Mouse (Mus musculus): ENCODE data around the gene Lrrc10. TPM values are rescaled to one million over a fixed set of nuclear protein-coding genes. Genes with fewer than 3 reads are reported as not detected.
A peak's percentile ranks its signal among the peaks of the same experiment; 100 is the strongest.

Lrrc10 gene
- polyA plus RNA-seq (2016; fragmentation: Nextera tagmentation; extraction: Ambion mirVana) = not detected in 2 replicates

DNA sequence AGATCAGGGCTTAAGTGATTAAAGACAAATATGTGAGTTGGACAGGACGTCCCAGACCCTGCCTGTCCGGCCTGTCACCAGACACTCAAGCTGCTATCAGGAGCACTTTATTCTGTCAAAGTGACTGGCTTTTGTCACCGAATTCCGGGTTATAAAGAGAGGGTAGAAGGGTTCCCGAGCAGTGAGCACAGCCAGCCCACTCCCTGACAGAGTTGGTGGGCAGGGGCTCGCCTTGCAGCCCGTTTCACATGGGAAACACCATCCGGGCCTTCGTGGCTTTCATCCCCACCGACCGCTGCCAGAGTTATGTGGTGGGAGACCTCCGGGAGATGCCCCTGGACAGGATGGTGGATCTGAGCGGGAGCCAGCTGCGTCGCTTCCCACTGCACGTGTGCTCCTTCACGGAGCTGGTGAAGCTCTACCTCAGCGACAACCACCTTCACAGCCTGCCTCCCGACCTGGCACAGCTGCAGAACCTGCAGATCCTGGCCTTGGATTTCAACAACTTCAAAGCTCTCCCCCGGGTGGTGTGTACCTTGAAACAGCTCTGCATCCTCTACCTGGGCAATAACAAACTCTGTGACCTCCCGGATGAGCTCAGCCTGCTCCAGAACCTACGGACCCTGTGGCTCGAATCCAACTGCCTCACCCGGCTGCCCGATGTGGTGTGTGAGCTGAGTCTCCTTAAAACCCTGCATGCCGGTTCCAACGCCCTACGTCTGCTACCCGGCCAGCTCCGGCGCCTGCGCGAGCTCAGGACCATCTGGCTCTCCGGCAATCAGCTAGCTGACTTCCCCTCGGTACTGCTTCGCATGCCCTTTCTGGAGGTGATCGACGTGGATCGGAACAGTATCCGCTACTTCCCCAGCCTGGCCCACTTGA, at the start of gene Lrrc10:
TSS of gene Lrrc10 (plus strand) at position 167 of the 882 bp plus-strand sequence.
- Histone ChIP-seq H3K36me3 (peaks cover 17% of the 10 kb centered on the region), H3K27me3 (no peaks in the 10 kb centered on the region), H3K9ac (peak within 1 kb of the TSS; percentile 24; the same call in 1 of the 2 replicates), H3K4me1 (peaks cover 10% of the 10 kb centered on the region), H3K4me2 (replicated peaks) (peak within 1 kb of the TSS; percentile 34), H3K27ac (no peak within 1 kb of the TSS), H3K4me3 (no peak within 1 kb of the TSS), H3K9me3 (replicated peaks) (no peaks in the 10 kb centered on the region)
- 38% methylated on average over 40 of the region's 40 CpGs for WGBS
- ATAC-seq (ENCODE audit: low FRiP score) = no peak

DNA sequence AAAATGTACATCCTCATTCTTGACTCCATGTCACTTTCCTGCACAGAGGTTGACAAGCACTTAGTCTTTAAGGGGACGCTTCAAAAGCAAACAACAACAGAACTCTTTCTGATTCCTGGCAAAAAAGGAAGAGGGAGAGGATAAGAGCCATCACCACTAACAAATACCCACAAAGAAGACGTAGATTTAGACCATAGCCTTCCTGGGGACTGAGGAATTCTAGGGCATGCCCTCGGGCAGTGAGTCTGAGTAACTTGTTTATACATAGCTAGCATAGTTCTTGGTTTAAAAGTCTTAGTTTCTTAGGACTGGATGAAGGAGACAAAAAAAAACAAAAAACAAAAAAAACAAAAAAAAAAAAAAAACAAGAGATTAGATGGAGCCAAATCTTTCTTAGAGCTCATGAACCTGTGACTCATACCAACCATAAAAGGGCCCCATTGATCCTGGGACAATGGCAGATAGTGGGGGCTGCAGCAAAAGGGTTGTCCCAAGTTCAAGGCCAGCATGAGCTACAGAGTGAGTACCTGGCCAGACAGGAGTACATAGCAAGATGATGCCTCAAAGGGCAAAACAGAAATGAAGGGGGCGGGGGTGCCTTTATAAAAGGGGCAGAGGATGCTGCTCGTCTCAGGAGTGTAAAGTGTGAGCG, 49.4 kb upstream of the Lrrc10 start:
- WGBS = 70% methylated on average over 6 of the region's 6 CpGs
- ATAC-seq (ENCODE audit: low FRiP score) = no peak
- Histone ChIP-seq H3K4me2 (replicated peaks) (no peak overlapping the region), H3K27ac (no peak overlapping the region), H3K27me3 (no peaks in the 10 kb centered on the region), H3K36me3 (no peaks in the 10 kb centered on the region), H3K4me3 (no peak overlapping the region), H3K9me3 (replicated peaks) (no peaks in the 10 kb centered on the region), H3K4me1 (no peaks in the 10 kb centered on the region), H3K9ac (no peak overlapping the region)

DNA sequence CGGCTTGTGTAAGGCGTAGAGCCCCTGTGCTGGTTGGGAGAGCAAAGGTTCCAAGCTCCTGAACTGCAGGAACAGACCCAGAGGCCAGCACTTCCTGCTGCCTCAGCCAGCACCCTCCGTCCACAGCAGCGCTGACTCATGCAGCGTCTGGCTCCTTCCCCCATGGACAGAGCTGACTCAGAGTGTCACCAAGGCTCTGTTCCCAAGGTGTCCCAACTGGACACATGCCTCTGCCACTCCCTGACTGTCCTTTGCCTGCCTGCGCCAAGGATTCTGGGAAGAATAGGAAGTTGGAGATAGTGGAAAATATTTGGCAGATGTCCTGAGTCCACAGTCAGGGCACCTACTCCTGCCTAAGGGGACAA, 48.9 kb upstream of the Lrrc10 start:
- H3K4me3 ChIP-seq = no peak overlapping the region
- 74% methylated on average over 6 of the region's 6 CpGs for WGBS
- H3K9ac ChIP-seq = no peak overlapping the region
- no peak overlapping the region for H3K4me2 ChIP-seq (replicated peaks)
- H3K27ac ChIP-seq = no peak overlapping the region
- no peaks in the 10 kb centered on the region for H3K36me3 ChIP-seq
- no peak for ATAC-seq (ENCODE audit: low FRiP score)
- H3K27me3 ChIP-seq = no peaks in the 10 kb centered on the region
- no peaks in the 10 kb centered on the region for H3K9me3 ChIP-seq (replicated peaks)
- H3K4me1 ChIP-seq = no peaks in the 10 kb centered on the region

DNA sequence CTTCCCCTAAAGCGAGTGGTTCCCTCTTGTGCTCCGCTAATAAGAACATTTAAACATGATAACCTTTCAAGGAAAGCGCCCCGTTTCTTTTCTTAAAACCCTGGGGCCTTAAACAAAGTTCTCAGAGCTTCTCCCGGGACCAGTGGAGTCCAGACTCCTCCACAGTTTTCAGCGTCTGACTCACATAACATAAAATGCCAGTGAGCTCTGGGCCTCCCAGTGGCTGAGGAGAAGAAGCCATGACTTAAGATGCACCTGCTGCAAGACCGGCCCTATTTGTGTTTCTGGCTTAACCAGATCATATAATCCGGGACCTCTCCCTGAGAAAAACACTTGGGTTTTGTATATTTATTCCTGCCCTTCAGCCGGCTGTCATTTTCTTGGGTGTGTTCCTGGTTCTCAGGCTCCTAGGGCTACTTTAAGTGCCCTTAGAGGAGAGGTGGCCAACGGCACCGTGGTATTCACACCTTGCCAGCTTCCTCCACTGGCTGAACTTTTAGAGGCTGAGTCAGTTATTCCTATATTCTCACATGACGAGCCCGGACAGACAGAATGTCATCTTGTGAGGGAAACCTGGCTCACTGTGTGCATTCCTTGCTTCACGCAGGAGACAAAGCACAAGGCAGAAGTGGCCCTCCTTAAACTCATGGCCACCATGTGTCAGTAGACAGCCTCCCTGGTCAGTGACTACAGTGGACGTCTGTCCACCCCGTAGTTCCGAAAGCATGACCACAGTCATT, 46.3 kb upstream of the Lrrc10 start:
- no peak overlapping the region for H3K4me3 ChIP-seq
- no peaks in the 10 kb centered on the region for H3K36me3 ChIP-seq
- ATAC-seq (ENCODE audit: low FRiP score) = no peak
- H3K9me3 ChIP-seq (replicated peaks) = no peaks in the 10 kb centered on the region
- no peaks in the 10 kb centered on the region for H3K27me3 ChIP-seq
- no peak overlapping the region for H3K4me2 ChIP-seq (replicated peaks)
- WGBS = 89% methylated on average over 17 of the region's 17 CpGs
- H3K9ac ChIP-seq = no peak overlapping the region
- H3K27ac ChIP-seq = no peak overlapping the region
- no peaks in the 10 kb centered on the region for H3K4me1 ChIP-seq

DNA sequence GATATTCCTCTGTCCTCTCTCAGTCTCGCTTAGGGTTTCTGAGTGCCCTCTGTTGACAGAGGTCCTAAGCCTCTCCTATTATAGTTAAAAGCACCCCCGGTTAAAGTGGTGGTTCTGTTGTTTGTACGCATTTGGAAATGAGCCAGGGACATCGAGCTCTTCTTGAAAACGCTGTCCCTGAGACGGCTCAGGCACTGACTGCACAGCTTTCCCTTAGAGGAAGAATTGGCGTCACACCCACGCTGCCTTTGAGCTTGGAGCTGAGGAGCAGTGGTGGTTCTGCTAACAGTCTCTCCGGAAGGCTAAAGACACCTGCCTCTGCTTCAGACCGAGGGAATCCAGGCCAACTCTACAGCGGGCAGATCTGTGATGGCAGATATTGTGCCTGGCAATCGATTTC, 44.2 kb upstream of the Lrrc10 start:
- no peak overlapping the region for H3K4me3 ChIP-seq
- no peak overlapping the region for H3K27ac ChIP-seq
- 72% methylated on average over 12 of the region's 12 CpGs for WGBS
- H3K27me3 ChIP-seq = no peaks in the 10 kb centered on the region
- H3K9me3 ChIP-seq (replicated peaks) = no peaks in the 10 kb centered on the region
- H3K36me3 ChIP-seq = no peaks in the 10 kb centered on the region
- peaks cover 7% of the 10 kb centered on the region; the same call in 1 of the 2 replicates for H3K4me1 ChIP-seq
- no peak overlapping the region for H3K9ac ChIP-seq
- no peak overlapping the region for H3K4me2 ChIP-seq (replicated peaks)
- ATAC-seq (ENCODE audit: low FRiP score) = no peak

DNA sequence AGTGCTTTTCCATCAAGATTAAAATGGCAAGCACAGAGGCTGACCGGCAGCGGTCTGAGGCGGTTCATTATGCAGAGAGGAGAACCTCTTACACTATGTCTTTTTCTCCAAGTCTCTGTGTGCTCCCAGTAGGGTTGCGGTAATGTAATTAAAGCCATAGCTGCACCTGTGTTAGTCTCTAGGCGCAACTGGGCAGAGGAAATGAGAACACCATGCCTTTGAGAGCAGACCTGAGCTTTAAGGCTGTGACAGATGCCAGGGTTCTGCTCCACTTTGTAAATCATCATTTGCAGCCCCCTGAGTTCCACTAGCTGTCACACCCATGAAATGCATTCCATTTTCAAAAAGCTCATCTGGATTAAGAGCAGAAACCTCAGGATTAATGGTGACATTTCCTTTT, 40.4 kb upstream of the Lrrc10 start:
- Histone ChIP-seq H3K4me2 (replicated peaks) (no peak overlapping the region), H3K9me3 (replicated peaks) (no peaks in the 10 kb centered on the region), H3K27me3 (no peaks in the 10 kb centered on the region), H3K4me1 (peaks cover 9% of the 10 kb centered on the region; the same call in 1 of the 2 replicates), H3K4me3 (no peak overlapping the region), H3K27ac (no peak overlapping the region), H3K9ac (no peak overlapping the region), H3K36me3 (no peaks in the 10 kb centered on the region)
- WGBS = 60% methylated on average over 5 of the region's 5 CpGs
- peak; percentile 46 for ATAC-seq (ENCODE audit: low FRiP score)

DNA sequence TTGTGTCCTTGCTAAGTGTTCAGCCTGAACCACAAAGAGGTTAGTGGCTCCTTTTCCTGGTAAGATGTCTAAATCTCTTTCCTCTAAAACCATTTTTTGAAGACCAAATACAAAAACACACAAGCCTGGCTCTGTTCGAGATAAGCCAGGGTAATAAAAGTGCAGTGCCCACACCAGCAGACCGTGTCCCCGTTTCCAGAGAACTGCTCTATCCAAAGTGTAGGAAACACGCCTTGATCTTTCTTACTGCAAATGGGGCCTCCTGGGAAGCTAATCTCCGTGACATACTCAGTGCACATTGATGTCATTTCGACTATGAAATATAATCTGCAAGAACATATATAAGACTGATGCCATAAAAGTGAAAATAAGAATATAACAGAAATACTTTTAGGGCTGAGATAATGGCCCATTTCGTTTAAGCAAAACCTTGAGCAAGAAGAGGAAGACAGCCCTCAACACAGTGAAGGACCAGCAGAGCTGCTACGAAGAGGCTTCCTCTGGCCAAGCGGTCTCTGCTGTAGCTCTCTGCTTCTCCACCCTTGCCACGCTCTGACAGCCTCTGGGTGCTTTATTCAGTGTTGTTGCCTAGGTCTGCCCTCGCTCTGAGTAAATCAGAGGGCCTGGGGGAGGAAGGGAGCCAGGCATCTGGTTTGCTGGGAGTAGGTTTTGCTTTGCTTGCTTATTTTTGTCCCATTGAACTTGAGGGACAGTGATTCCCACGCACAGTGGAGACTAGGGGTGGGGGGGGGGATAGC, 39.3 kb upstream of the Lrrc10 start:
- 76% methylated on average over 12 of the region's 12 CpGs for WGBS
- no peak for ATAC-seq (ENCODE audit: low FRiP score)

DNA sequence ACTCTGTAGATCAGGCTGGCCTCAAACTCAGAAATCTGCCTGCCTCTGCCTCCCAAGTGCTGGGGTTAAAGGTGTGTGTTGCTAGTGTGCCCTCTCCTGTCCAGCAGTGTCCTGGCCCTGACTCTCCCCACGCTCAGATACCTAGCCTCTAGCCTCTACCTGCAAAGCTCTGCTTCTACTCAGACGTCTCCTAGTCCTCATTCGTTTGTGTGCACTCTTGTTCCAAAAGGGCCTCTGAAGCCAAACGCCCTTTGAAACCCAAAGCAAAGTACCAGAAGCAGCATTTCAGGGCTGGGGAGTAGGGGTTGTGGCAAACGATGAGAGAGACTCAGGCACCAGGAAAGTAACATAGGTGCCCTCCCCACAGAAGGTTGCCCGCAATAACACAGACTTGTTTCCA, 35.5 kb upstream of the Lrrc10 start:
- H3K36me3 ChIP-seq = no peaks in the 10 kb centered on the region
- ATAC-seq (ENCODE audit: low FRiP score) = no peak
- H3K9ac ChIP-seq = no peak overlapping the region
- no peak overlapping the region for H3K4me3 ChIP-seq
- no peak overlapping the region for H3K27ac ChIP-seq
- H3K27me3 ChIP-seq = no peaks in the 10 kb centered on the region
- no peak overlapping the region for H3K4me2 ChIP-seq (replicated peaks)
- 89% methylated on average over 6 of the region's 6 CpGs for WGBS
- peaks cover 12% of the 10 kb centered on the region; the same call in 1 of the 2 replicates for H3K4me1 ChIP-seq
- no peaks in the 10 kb centered on the region for H3K9me3 ChIP-seq (replicated peaks)

More for the DNA sequence above, 39.3 kb upstream of the Lrrc10 start:
- Histone ChIP-seq H3K27ac (no peak overlapping the region), H3K9ac (no peak overlapping the region), H3K4me3 (no peak overlapping the region), H3K4me2 (replicated peaks) (no peak overlapping the region), H3K9me3 (replicated peaks) (no peaks in the 10 kb centered on the region), H3K27me3 (no peaks in the 10 kb centered on the region), H3K4me1 (peaks cover 9% of the 10 kb centered on the region; the same call in 1 of the 2 replicates), H3K36me3 (no peaks in the 10 kb centered on the region)

DNA sequence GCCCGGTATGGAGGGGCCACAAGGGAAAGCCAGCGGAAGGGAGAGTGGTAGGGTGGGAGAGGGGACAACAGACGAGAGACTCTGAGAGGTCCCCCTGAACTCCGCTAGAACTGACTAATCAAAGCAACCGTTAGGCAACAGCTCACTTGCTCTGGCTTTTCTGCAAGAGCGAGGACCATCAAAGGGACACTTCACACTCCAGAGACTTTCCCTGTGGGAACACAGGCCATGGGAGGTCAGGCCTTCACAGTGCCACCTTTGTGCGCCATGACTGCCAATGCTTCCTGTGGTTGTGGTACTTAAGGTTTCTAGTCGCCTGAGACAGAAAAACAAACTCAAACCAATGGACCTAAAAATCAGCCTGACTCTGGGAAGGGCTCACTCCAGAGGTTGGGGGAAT, 34.1 kb upstream of the Lrrc10 start:
- Histone ChIP-seq H3K27ac (no peak overlapping the region), H3K9me3 (replicated peaks) (no peaks in the 10 kb centered on the region), H3K9ac (no peak overlapping the region), H3K27me3 (no peaks in the 10 kb centered on the region), H3K4me3 (no peak overlapping the region), H3K4me1 (peaks cover 6% of the 10 kb centered on the region; the same call in 1 of the 2 replicates), H3K36me3 (no peaks in the 10 kb centered on the region), H3K4me2 (replicated peaks) (no peak overlapping the region)
- 47% methylated on average over 8 of the region's 8 CpGs for WGBS
- no peak for ATAC-seq (ENCODE audit: low FRiP score)

DNA sequence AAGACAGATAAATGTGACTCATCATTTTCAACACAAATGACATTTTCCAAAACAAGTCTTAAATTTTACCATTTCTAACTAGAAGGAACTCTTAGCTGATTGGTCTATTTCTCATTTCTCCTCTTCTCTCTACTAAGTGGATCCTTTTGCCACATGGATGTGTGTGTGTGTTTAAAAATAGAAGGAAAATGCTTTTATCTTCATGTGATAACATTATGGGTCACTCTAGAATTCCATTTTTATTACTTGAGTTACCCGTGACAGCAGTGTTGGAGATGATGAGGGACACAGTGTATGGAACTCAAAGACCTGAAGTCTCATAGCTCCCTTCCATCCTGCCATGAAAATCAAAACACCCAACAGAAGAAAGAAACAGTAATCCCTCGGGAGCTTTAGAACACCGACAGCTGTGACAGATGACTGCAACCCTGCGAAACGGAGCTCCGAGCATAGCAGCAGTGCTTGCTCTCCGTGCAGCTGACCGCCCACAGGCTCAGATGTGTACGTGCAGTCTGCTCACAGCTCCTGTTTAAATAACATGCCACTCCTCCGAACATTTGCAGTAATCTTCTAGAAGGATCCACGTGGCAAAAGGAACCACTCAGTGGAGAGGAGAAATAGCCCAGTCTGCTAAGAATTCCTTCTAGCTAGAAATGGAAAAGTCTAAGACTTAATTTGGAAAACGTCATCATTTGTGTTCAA, 31.3 kb upstream of the Lrrc10 start:
- H3K9me3 ChIP-seq (replicated peaks) = no peaks in the 10 kb centered on the region
- no peak overlapping the region for H3K4me3 ChIP-seq
- no peaks in the 10 kb centered on the region for H3K27me3 ChIP-seq
- no peaks in the 10 kb centered on the region for H3K36me3 ChIP-seq
- peak overlapping the region; percentile 35; the same call in 1 of the 2 replicates for H3K27ac ChIP-seq
- 20% methylated on average over 12 of the region's 12 CpGs for WGBS
- peak; percentile 88 for ATAC-seq (ENCODE audit: low FRiP score)
- peaks cover 15% of the 10 kb centered on the region for H3K4me1 ChIP-seq
- H3K9ac ChIP-seq = no peak overlapping the region
- peak overlapping the region; percentile 29 for H3K4me2 ChIP-seq (replicated peaks)

DNA sequence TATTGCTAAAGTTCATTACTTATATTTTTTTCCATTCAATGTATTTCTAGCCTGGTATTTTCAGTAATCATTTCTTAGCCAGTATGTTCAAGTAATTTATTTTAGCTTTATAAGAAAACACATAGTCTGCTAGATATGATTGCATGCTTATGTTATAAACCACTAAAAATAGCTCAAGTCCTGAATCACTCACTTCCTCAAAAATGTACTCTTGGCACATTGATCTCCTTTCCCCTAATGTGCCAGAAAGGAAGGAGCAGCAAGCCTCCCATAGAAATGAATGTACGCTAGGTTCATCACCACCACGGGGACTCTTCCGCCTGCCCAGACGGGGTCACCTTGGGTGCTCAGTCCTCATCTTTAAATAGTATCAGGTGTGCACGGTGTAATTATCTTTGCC, 30.6 kb upstream of the Lrrc10 start:
- no peak for ATAC-seq (ENCODE audit: low FRiP score)
- Histone ChIP-seq H3K4me3 (no peak overlapping the region), H3K36me3 (no peaks in the 10 kb centered on the region), H3K4me2 (replicated peaks) (no peak overlapping the region), H3K27ac (no peak overlapping the region), H3K9ac (no peak overlapping the region), H3K27me3 (no peaks in the 10 kb centered on the region), H3K4me1 (peaks cover 15% of the 10 kb centered on the region), H3K9me3 (replicated peaks) (no peaks in the 10 kb centered on the region)
- 84% methylated on average over 5 of the region's 5 CpGs for WGBS

All from hindbrain, embryonic 12.5 days (tissue).